Mouse (Mus musculus): ENCODE results near the gene Atxn7l1.

- TF ChIP-seq CTCF (IDR thresholded peaks at IDR 0.05; ENCODE audit: borderline replicate concordance, control insufficient read depth, extremely low read depth, insufficient read depth, low read length, poor library complexity) (no peak), POLR2A (IDR thresholded peaks at IDR 0.05; ENCODE audit: control insufficient read depth, extremely low read depth, insufficient read depth, low read length, poor library complexity) (no peak)
These were observed 78.5 kb downstream of the Atxn7l1 start for GRCm38 (mm10) chr12:33225978-33226377.
